ENCODE assay signal across 14 mouse cellular contexts in genomic region chr9:37232201-37233195, GRCm38 (mm10). TPM values are rescaled to one million over a fixed set of nuclear protein-coding genes. Genes with fewer than 3 reads are reported as not detected.
A peak's percentile ranks its signal among the peaks of the same experiment; 100 is the strongest.
DNase-seq lines count a peak whose midpoint lies in the region; ATAC-seq lines count a peak whose summit lies in the region.
"Had no signal": no experiment of that assay in that cellular context is flagged by ENCODE, and none has a peak within 500 bp of the region (broad histone marks: within the 10 kb centered on the region; RNA-seq: fewer than 3 reads in every experiment).

No protein-coding gene starts in this region.

- ATAC-seq in frontal cortex, adult (ENCODE audit: low TSS enrichment): peak; percentile 18; the same call in 1 of the 2 replicates
- ATAC-seq: forebrain, embryonic 16.5 days had no signal

- no peak for DNase-seq in frontal cortex, postnatal 25 days (ENCODE audit: low spot score in 2 of 2)
- DNase-seq in 416B (ENCODE audit: low read depth) (peak; percentile 62), R1 (ENCODE audit: low read depth, low spot score) (peak; percentile 27), adipocyte (ENCODE audit: low spot score) (no peak)
- peak; percentile 48 for DNase-seq in thymus, postnatal 0 days (ENCODE audit: low spot score)
- no peak for DNase-seq in cerebellum, adult 9-10 months
- DNase-seq: cerebellum, adult 18-20 months; gastrocnemius, postnatal 14 days; heart, postnatal 4 days; liver; lung, embryonic 14.5 days; right cerebral cortex, postnatal 4 days had no signal

RNA-seq across cellular contexts. Expression of gene Slc37a2, which starts 23.0 kb away (rescaled TPM):
- 24.0 and 28.8 TPM in 2 replicates for polyA plus RNA-seq in thymus, postnatal 0 days (2015; fragmentation: Nextera tagmentation; extraction: Ambion mirVana)

RNA-seq across cellular contexts. Expression of gene Tmem218, which starts 24.5 kb away (rescaled TPM):
- 9.5 and 13.2 TPM in 2 replicates for polyA plus RNA-seq in thymus, postnatal 0 days (2015; fragmentation: Nextera tagmentation; extraction: Ambion mirVana)

Comparison
In these comparisons a context has a peak if more than half of its experiments do, and no peak if none do; other contexts are left out.
1. DNase-seq: peak in 416B (single experiment), R1 (single experiment) and thymus, postnatal 0 days (single experiment); none in frontal cortex, postnatal 25 days (0 of 2), cerebellum, adult 9-10 months (single experiment) and adipocyte (single experiment).